Mouse (Mus musculus) right cerebral cortex, postnatal 14 days (tissue): Measurements from ENCODE around the gene Grap.
"Not testable (repeated sequence)": the region's sequence is repeated elsewhere in the genome, so short reads cannot be mapped to it uniquely, and the experiment has no call there.

ENCODE experiments used
- DNase-seq: peaks from one replicate; pipeline ENCODE4 v3.0.0; 2022

Gene Grap

GRCm38 (mm10) chr11:61652686-61653447 is at the start of gene Grap:
TSS of gene Grap (plus strand) at chr11:61653265.
- no peak for DNase-seq

GRCm38 (mm10) chr11:61608072-61608471 is 45.0 kb upstream of the Grap start:
- no peak for DNase-seq

GRCm38 (mm10) chr11:61611197-61611596 is 41.9 kb upstream of the Grap start:
- no peak for DNase-seq

GRCm38 (mm10) chr11:61612116-61612635 is 40.9 kb upstream of the Grap start:
- no peak for DNase-seq

GRCm38 (mm10) chr11:61614401-61614800 is 38.7 kb upstream of the Grap start:
- no peak for DNase-seq

- no peak for DNase-seq
These were observed 37.2 kb upstream of the Grap start for GRCm38 (mm10) chr11:61615686-61616522.

- DNase-seq = no peak
These were observed 36.4 kb upstream of the Grap start for GRCm38 (mm10) chr11:61616523-61617292.

- no peak for DNase-seq
These were observed 35.6 kb upstream of the Grap start for GRCm38 (mm10) chr11:61617293-61617975.

- DNase-seq = no peak
These were observed 34.9 kb upstream of the Grap start for GRCm38 (mm10) chr11:61618131-61618530.

GRCm38 (mm10) chr11:61618571-61618970 is 34.5 kb upstream of the Grap start:
- no peak for DNase-seq

GRCm38 (mm10) chr11:61619356-61619755 is 33.7 kb upstream of the Grap start:
- DNase-seq = no peak

- peak; percentile 81 for DNase-seq
These were observed 33.2 kb upstream of the Grap start for GRCm38 (mm10) chr11:61619791-61620241.

GRCm38 (mm10) chr11:61620254-61620670 is 32.8 kb upstream of the Grap start:
- peak; percentile 83 for DNase-seq

- DNase-seq = no peak
These were observed 32.3 kb upstream of the Grap start for GRCm38 (mm10) chr11:61620762-61621161.

- DNase-seq = no peak
These were observed 27.9 kb upstream of the Grap start for GRCm38 (mm10) chr11:61625136-61625535.

- no peak for DNase-seq
These were observed 26.6 kb upstream of the Grap start for GRCm38 (mm10) chr11:61626509-61626908.

- no peak for DNase-seq
These were observed 23.4 kb upstream of the Grap start for GRCm38 (mm10) chr11:61629621-61630020.

GRCm38 (mm10) chr11:61636309-61636708 is 16.8 kb upstream of the Grap start:
- DNase-seq = not testable (repeated sequence)

GRCm38 (mm10) chr11:61637413-61637812 is 15.7 kb upstream of the Grap start:
- DNase-seq = no peak

- DNase-seq = no peak
These were observed 15.2 kb upstream of the Grap start for GRCm38 (mm10) chr11:61637856-61638255.

- DNase-seq = no peak
These were observed 14.1 kb upstream of the Grap start for GRCm38 (mm10) chr11:61638764-61639536.
